Mouse (Mus musculus): ENCODE measurements around the gene Rft1. TPM values are rescaled to one million over a fixed set of nuclear protein-coding genes. Genes with fewer than 3 reads are reported as not detected.

Rft1 gene
- polyA plus RNA-seq, 1 experiment from 2014 or later = 9.2 TPM

- Histone ChIP-seq H3K9ac (ENCODE audit: low read depth, low read length) (peak overlapping the region; percentile 70; the same call in 1 of the 2 replicates), H3K9me3 (ENCODE audit: control insufficient read depth, low read length) (no peaks in the 10 kb centered on the region)
Measured at GRCm38 (mm10) chr14:30626756-30627742, 27.1 kb upstream of the Rft1 start.

GRCm38 (mm10) chr14:30628235-30628634, 25.9 kb upstream of the Rft1 start:
- ATAC-seq = no peak
- Histone ChIP-seq H3K27ac (ENCODE audit: low read depth, low read length) (no peak overlapping the region), H3K9me3 (ENCODE audit: control insufficient read depth, low read length) (no peaks in the 10 kb centered on the region), H3K36me3 (ENCODE audit: control insufficient read depth, insufficient read depth, low read length) (no peaks in the 10 kb centered on the region), H3K4me1 (ENCODE audit: control insufficient read depth, insufficient read depth, low read depth, low read length) (peaks cover 13% of the 10 kb centered on the region), H3K9ac (ENCODE audit: low read depth, low read length) (no peak overlapping the region), H3K4me3 (ENCODE audit: low read length) (no peak overlapping the region), H3K4me2 (ENCODE audit: low read length) (no peak overlapping the region), H3K27me3 (replicated peaks; ENCODE audit: control insufficient read depth, insufficient read depth, low read length) (no peaks in the 10 kb centered on the region)
- WGBS = 85% methylated on average over 5 of the region's 5 CpGs

More at GRCm38 (mm10) chr14:30626756-30627742, 27.1 kb upstream of the Rft1 start:
- Histone ChIP-seq H3K27ac (ENCODE audit: low read depth, low read length) (no peak overlapping the region; the same call in 1 of the 2 replicates), H3K4me2 (ENCODE audit: low read length) (peak overlapping the region; percentile 70), H3K27me3 (replicated peaks; ENCODE audit: control insufficient read depth, insufficient read depth, low read length) (no peaks in the 10 kb centered on the region), H3K36me3 (ENCODE audit: control insufficient read depth, insufficient read depth, low read length) (no peaks in the 10 kb centered on the region), H3K4me3 (ENCODE audit: low read length) (peak overlapping the region; percentile 62), H3K4me1 (ENCODE audit: control insufficient read depth, insufficient read depth, low read depth, low read length) (peaks cover 13% of the 10 kb centered on the region)
- 58% methylated on average over 12 of the region's 12 CpGs for WGBS
- ATAC-seq = no peak

DNA sequence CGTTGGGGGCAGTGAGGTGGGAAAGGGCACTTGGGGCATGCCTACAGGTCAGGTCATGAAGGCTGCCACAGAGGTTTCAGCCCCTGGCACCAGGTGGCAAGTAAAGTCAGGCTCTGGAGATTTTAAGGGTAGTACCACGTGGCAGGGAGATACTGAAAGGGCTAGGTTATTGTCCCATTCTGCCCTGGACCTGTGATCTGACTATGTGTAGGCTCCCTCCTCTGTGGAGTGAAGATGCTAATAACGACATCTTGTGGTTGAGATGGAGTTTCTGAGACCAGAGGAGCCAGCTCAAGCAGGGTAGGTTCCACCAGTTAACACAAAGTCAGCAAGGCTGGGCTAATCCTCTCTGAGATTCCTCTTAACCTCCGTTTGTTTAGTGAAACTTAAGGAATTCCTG, 24.3 kb upstream of the Rft1 start:
- no peak for ATAC-seq
- no peaks in the 10 kb centered on the region for H3K9me3 ChIP-seq (ENCODE audit: control insufficient read depth, low read length)

GRCm38 (mm10) chr14:30630811-30631576, 23.2 kb upstream of the Rft1 start:
- Histone ChIP-seq H3K4me3 (ENCODE audit: low read length) (no peak overlapping the region), H3K27me3 (replicated peaks; ENCODE audit: control insufficient read depth, insufficient read depth, low read length) (no peaks in the 10 kb centered on the region), H3K36me3 (ENCODE audit: control insufficient read depth, insufficient read depth, low read length) (no peaks in the 10 kb centered on the region), H3K27ac (ENCODE audit: low read depth, low read length) (no peak overlapping the region), H3K4me1 (ENCODE audit: control insufficient read depth, insufficient read depth, low read depth, low read length) (peaks cover 8% of the 10 kb centered on the region), H3K9ac (ENCODE audit: low read depth, low read length) (no peak overlapping the region), H3K4me2 (ENCODE audit: low read length) (no peak overlapping the region), H3K9me3 (ENCODE audit: control insufficient read depth, low read length) (no peaks in the 10 kb centered on the region)
- WGBS = 84% methylated on average over 5 of the region's 5 CpGs
- no peak for ATAC-seq

More for the DNA sequence above, 24.3 kb upstream of the Rft1 start:
- H3K36me3 ChIP-seq (ENCODE audit: control insufficient read depth, insufficient read depth, low read length) = no peaks in the 10 kb centered on the region
- no peaks in the 10 kb centered on the region for H3K27me3 ChIP-seq (replicated peaks; ENCODE audit: control insufficient read depth, insufficient read depth, low read length)
- peaks cover 13% of the 10 kb centered on the region for H3K4me1 ChIP-seq (ENCODE audit: control insufficient read depth, insufficient read depth, low read depth, low read length)
- no peak overlapping the region for H3K4me3 ChIP-seq (ENCODE audit: low read length)
- H3K9ac ChIP-seq (ENCODE audit: low read depth, low read length) = no peak overlapping the region
- 57% methylated on average over 4 of the region's 4 CpGs for WGBS
- H3K4me2 ChIP-seq (ENCODE audit: low read length) = no peak overlapping the region
- no peak overlapping the region for H3K27ac ChIP-seq (ENCODE audit: low read depth, low read length)

- Histone ChIP-seq H3K27me3 (replicated peaks; ENCODE audit: control insufficient read depth, insufficient read depth, low read length) (no peaks in the 10 kb centered on the region), H3K27ac (ENCODE audit: low read depth, low read length) (no peak overlapping the region), H3K4me1 (ENCODE audit: control insufficient read depth, insufficient read depth, low read depth, low read length) (no peaks in the 10 kb centered on the region; the same call in 1 of the 2 replicates), H3K36me3 (ENCODE audit: control insufficient read depth, insufficient read depth, low read length) (no peaks in the 10 kb centered on the region), H3K9me3 (ENCODE audit: control insufficient read depth, low read length) (no peaks in the 10 kb centered on the region), H3K4me2 (ENCODE audit: low read length) (no peak overlapping the region), H3K9ac (ENCODE audit: low read depth, low read length) (no peak overlapping the region), H3K4me3 (ENCODE audit: low read length) (no peak overlapping the region)
- 39% methylated on average over 2 of the region's 2 CpGs for WGBS
- ATAC-seq = no peak
Measured at GRCm38 (mm10) chr14:30631834-30632233, 22.3 kb upstream of the Rft1 start.

- Histone ChIP-seq H3K27ac (ENCODE audit: low read depth, low read length) (no peak overlapping the region), H3K27me3 (replicated peaks; ENCODE audit: control insufficient read depth, insufficient read depth, low read length) (no peaks in the 10 kb centered on the region), H3K9ac (ENCODE audit: low read depth, low read length) (no peak overlapping the region), H3K4me1 (ENCODE audit: control insufficient read depth, insufficient read depth, low read depth, low read length) (no peaks in the 10 kb centered on the region), H3K4me3 (ENCODE audit: low read length) (no peak overlapping the region), H3K9me3 (ENCODE audit: control insufficient read depth, low read length) (no peaks in the 10 kb centered on the region), H3K4me2 (ENCODE audit: low read length) (no peak overlapping the region), H3K36me3 (ENCODE audit: control insufficient read depth, insufficient read depth, low read length) (no peaks in the 10 kb centered on the region)
- 84% methylated on average over 7 of the region's 7 CpGs for WGBS
- ATAC-seq = no peak
Measured at GRCm38 (mm10) chr14:30633708-30634107, 20.5 kb upstream of the Rft1 start.

DNA sequence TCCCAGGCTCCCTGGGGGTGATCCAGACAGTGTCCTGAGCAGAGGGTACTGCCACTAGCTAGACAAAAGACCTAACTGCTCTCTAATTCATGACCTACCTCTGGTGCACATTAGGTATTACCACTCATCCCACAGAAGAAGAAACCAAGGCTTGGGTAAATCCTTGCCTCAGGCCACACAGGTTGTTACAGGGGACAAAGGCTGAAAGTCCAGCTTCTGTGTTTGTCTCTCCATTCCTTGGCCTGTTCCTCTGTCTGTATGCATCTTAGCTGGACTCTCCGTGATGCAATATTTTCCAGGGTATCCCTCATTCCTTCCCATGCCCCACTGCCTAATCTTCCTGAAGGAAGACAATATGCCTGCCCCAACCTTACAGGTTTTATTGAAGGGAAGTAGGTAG, 19.7 kb upstream of the Rft1 start:
- Histone ChIP-seq H3K4me1 (ENCODE audit: control insufficient read depth, insufficient read depth, low read depth, low read length) (no peaks in the 10 kb centered on the region), H3K4me3 (ENCODE audit: low read length) (no peak overlapping the region), H3K4me2 (ENCODE audit: low read length) (no peak overlapping the region), H3K27ac (ENCODE audit: low read depth, low read length) (no peak overlapping the region), H3K36me3 (ENCODE audit: control insufficient read depth, insufficient read depth, low read length) (no peaks in the 10 kb centered on the region), H3K9ac (ENCODE audit: low read depth, low read length) (no peak overlapping the region), H3K9me3 (ENCODE audit: control insufficient read depth, low read length) (no peaks in the 10 kb centered on the region), H3K27me3 (replicated peaks; ENCODE audit: control insufficient read depth, insufficient read depth, low read length) (no peaks in the 10 kb centered on the region)
- WGBS = 93% methylated on average over 1 of the region's 1 CpGs
- no peak for ATAC-seq

- Histone ChIP-seq H3K9me3 (ENCODE audit: control insufficient read depth, low read length) (no peaks in the 10 kb centered on the region), H3K27me3 (replicated peaks; ENCODE audit: control insufficient read depth, insufficient read depth, low read length) (no peaks in the 10 kb centered on the region), H3K4me1 (ENCODE audit: control insufficient read depth, insufficient read depth, low read depth, low read length) (no peaks in the 10 kb centered on the region), H3K36me3 (ENCODE audit: control insufficient read depth, insufficient read depth, low read length) (no peaks in the 10 kb centered on the region), H3K4me3 (ENCODE audit: low read length) (no peak overlapping the region), H3K9ac (ENCODE audit: low read depth, low read length) (no peak overlapping the region), H3K4me2 (ENCODE audit: low read length) (no peak overlapping the region), H3K27ac (ENCODE audit: low read depth, low read length) (no peak overlapping the region)
- WGBS = 85% methylated on average over 13 of the region's 13 CpGs
- no peak for ATAC-seq
Measured at GRCm38 (mm10) chr14:30635219-30635910, 18.8 kb upstream of the Rft1 start.

Measured in hindbrain, embryonic 16.5 days (tissue).